Mouse (Mus musculus) hindbrain, embryonic 11.5 days (tissue): ENCODE data around the gene AI481877. TPM values are rescaled to one million over a fixed set of nuclear protein-coding genes. Genes with fewer than 3 reads are reported as not detected.

ENCODE experiments used
- ATAC-seq: fragments of 200-750 bp; cut with Nextera tagmentation; 2 replicates; pipeline ENCODE4 v1.8.0; 2017; ENCODE audit warnings: mild to moderate bottlenecking, moderate TSS enrichment, moderate library complexity; ENCODE audit not compliant: low FRiP score
- DNase-seq: peaks from one replicate; pipeline ENCODE4 v3.0.0-alpha.2; 2015; ENCODE audit warnings: low spot score
- H3K27ac ChIP-seq: fragments of 300-500 bp; sonication (generic); 2 replicates; pipeline ENCODE4 v1.5.1; 2014; ENCODE audit warnings: mild to moderate bottlenecking, low read depth, low read length
- H3K27me3 ChIP-seq: fragments of 300-500 bp; sonication (generic); 2 replicates; pipeline ENCODE4 v1.6.1; 2014; ENCODE audit warnings: mild to moderate bottlenecking, low read length, moderate library complexity, mixed read lengths; ENCODE audit not compliant: control insufficient read depth, insufficient read depth
- H3K36me3 ChIP-seq: fragments of 300-500 bp; sonication (generic); 2 replicates; pipeline ENCODE4 v1.6.1; 2014; ENCODE audit warnings: mild to moderate bottlenecking, low read length, moderate library complexity, mixed read lengths; ENCODE audit not compliant: control insufficient read depth, insufficient read depth
- H3K4me1 ChIP-seq: fragments of 300-500 bp; sonication (generic); replicated peaks from 2 replicates; pipeline ENCODE4 v1.6.1; 2014; ENCODE audit warnings: low read length, mixed read lengths; ENCODE audit not compliant: control insufficient read depth, insufficient read depth
- H3K4me2 ChIP-seq: fragments of 300-500 bp; sonication (generic); replicated peaks from 2 replicates; pipeline ENCODE4 v1.6.1; 2014; ENCODE audit warnings: mild to moderate bottlenecking, low read depth, low read length
- H3K4me3 ChIP-seq: fragments of 300-500 bp; sonication (generic); 2 replicates; pipeline ENCODE4 v1.5.1; 2014; ENCODE audit warnings: low read depth, low read length
- H3K9ac ChIP-seq: fragments of 300-500 bp; sonication (generic); 2 replicates; pipeline ENCODE4 v1.6.1; 2014; ENCODE audit warnings: low read depth, low read length
- H3K9me3 ChIP-seq: fragments of 300-500 bp; sonication (generic); 2 replicates; pipeline ENCODE4 v1.6.1; 2016; ENCODE audit warnings: low read length; ENCODE audit not compliant: control insufficient read depth
- whole genome bisulfite sequencing: fragments of 180-500 bp; shearing (Covaris S2); extraction: QIAGEN DNeasy Blood & Tissue Kit; methylation state at CpG from one replicate; pipeline ENCODE4 v1.1.7; 2014; 5-methylcytosine and 5-hydroxymethylcytosine counted together
- polyA plus RNA-seq: library from polyadenylated mRNA; unstranded; fragments of >200 nt; fragmentation: Nextera tagmentation; extraction: Ambion mirVana; gene quantifications from 2 replicates; pipeline ENCODE4 v1.2.1, GENCODE M21; 2014

AI481877 gene
- polyA plus RNA-seq, 1 experiment from 2014 or later: not detected

DNA sequence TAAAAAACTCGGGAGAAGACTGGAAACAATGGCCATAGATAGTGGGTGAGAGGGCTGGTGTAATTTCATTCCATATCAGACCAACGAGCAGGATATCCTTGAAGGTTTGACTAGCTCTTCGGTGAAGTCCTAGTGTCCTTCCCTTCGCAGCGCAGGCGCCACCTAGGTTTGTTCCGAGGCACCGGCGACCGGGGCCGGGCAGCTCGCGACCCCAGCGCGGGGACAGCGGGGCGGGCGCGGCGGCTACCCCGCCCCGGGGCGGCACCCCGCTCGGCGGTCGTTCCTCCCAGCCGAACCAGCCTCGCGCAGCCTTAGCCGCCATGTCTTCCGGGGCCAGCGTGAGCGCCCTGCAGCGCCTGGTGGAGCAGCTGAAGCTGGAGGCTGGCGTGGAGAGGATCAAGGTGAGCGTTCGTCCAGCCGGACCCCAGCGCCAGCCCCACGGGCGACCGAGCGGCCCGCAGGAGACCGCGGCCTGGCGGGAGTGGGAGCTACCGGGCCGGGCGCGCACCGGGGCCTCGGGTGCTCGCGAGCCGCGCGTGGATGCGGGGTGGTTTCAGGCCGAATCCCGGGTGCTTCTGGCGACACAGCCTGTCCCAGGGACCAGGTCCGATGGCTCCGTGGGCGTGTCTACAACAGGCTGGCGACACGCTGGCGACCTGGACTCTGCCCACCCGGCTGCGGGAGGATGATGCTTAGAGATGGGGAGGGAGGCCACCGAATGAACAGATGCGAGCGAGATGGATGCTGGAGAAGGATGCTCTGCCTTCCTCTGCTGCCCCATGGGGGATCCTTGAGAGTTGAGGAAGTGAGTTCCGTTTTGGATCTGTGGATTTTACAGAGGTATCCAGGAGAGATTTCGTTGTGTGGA lies 103.6 kb downstream of the AI481877 start, which contains the start of gene Gng10:
Gene Gng10, plus strand, starts transcription at position 171 of the 868 bp plus-strand sequence.
- Histone ChIP-seq H3K27me3 (no peaks in the 10 kb centered on the region), H3K9me3 (no peaks in the 10 kb centered on the region), H3K4me2 (peak within 1 kb of the TSS; percentile 78), H3K4me1 (no peaks in the 10 kb centered on the region; the same call in 1 of the 2 replicates), H3K4me3 (peak within 1 kb of the TSS; percentile 75), H3K27ac (peak within 1 kb of the TSS; percentile 81), H3K36me3 (no peaks in the 10 kb centered on the region), H3K9ac (peak within 1 kb of the TSS; percentile 86)
- DNase-seq (peak; percentile 74), ATAC-seq (peak; percentile 88)
- 18% methylated on average over 70 of the region's 76 CpGs for WGBS

DNA sequence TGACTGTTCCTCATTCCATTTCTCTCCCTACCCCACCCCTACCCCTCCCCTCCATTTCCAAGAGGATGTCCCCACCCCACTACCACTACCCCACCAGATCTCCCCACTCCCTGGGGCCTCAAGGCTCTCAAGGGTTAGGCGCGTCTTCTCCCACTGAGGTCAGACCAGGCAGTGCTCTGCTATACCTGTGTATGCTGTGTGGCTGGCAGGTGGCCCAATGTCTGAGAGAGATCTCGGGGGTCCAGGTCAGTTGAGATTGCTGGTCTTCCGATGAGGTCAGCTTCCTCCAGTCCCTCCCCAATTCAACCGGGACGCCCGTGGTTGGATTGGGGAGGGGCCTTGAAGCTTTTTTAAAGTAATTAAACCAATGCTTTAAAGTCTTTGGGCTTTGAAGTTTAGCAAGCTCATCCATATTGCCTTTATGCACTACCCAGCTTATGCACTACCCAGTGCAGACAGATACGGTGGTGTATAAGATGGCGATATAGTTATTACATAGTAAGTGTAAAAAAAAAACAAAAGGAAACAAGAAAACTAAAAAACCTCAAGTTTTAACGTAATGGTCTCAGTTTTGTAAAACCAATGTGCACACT lies 104.4 kb downstream of the AI481877 start:
- no peak for DNase-seq
- Histone ChIP-seq H3K36me3 (no peaks in the 10 kb centered on the region), H3K9ac (no peak overlapping the region), H3K4me1 (no peaks in the 10 kb centered on the region; the same call in 1 of the 2 replicates), H3K27me3 (no peaks in the 10 kb centered on the region), H3K27ac (0 out of 2 replicates have a peak overlapping the region, but pooled peaks have one; percentile 81), H3K9me3 (no peaks in the 10 kb centered on the region), H3K4me2 (peak overlapping the region; percentile 78; the same call in 1 of the 2 replicates), H3K4me3 (peak overlapping the region; percentile 75)
- 84% methylated on average over 10 of the region's 10 CpGs for WGBS
- no peak for ATAC-seq

DNA sequence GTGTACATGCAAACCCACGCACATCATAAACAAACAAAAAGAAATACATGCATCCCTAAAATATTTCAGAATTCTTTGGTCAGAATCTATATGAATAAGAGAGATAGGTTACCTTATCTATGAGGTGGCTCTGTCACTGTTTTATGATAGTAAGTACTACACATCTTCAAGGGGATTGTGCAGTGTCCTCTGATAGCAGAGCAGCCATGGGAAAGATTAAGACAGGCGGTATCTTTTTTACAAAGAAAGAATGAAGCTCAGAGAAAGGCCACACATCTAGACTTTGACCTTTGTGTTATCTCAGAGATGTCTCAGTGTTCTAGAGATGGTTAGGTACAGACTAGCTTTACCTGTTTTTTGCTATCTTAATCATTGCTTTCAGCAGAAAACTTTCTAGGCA lies 121.9 kb downstream of the AI481877 start:
- WGBS: 94% methylated on average over 2 of the region's 2 CpGs
- H3K4me2 ChIP-seq: no peak overlapping the region

DNA sequence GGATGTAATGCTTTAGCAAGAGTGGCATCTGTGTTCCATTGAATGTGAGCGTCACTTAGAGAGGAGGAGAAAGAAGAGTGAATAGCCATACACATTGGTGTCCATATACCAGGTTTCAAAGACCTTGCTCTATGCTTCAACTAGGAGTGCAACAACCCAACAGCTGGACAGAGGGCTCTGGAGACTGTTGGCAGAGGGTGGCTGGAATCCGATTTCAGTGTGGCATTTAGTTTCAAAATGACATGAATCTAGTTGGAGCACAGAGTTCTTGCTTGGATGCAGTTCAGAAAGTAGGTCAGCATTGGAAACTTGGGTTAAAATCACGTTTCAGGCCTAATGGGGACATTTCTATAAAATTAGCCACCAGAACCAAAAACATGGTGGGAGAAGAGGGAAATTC lies 123.6 kb downstream of the AI481877 start:
- H3K4me3 ChIP-seq: no peak overlapping the region
- H3K36me3 ChIP-seq: no peaks in the 10 kb centered on the region
- H3K9me3 ChIP-seq: no peaks in the 10 kb centered on the region
- WGBS: 87% methylated on average over 3 of the region's 3 CpGs
- no peak overlapping the region for H3K9ac ChIP-seq
- H3K4me2 ChIP-seq: no peak overlapping the region
- ATAC-seq (no peak), DNase-seq (no peak)
- H3K27ac ChIP-seq: no peak overlapping the region
- H3K27me3 ChIP-seq: no peaks in the 10 kb centered on the region
- no peaks in the 10 kb centered on the region for H3K4me1 ChIP-seq

More for the DNA sequence above, 121.9 kb downstream of the AI481877 start:
- ATAC-seq (no peak), DNase-seq (no peak)
- Histone ChIP-seq H3K27me3 (no peaks in the 10 kb centered on the region), H3K4me1 (no peaks in the 10 kb centered on the region), H3K9me3 (no peaks in the 10 kb centered on the region), H3K4me3 (no peak overlapping the region), H3K27ac (no peak overlapping the region), H3K9ac (no peak overlapping the region), H3K36me3 (no peaks in the 10 kb centered on the region)

DNA sequence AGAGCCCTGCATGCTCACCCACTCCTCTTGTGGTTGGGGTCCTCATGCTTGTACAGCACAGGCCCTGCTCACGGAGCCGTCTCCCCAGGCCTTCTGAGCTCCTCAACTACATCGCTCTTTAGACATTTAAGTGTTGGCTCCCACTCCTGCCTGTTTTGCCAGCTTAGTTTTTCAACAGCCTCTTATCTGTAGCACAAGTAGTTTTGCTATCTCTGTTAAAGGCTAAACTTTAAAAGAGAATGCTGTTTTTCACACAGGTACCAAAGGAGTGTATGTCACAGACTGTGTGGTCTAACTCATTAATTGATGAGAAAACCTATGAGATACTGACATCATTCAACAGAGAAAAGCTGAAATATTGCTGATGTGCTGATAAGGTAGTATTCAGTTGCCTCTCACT lies 127.3 kb downstream of the AI481877 start:
- H3K27ac ChIP-seq: no peak overlapping the region
- ATAC-seq (no peak), DNase-seq (no peak)
- H3K9ac ChIP-seq: no peak overlapping the region
- H3K4me2 ChIP-seq: no peak overlapping the region
- H3K9me3 ChIP-seq: no peaks in the 10 kb centered on the region
- H3K4me3 ChIP-seq: no peak overlapping the region
- WGBS: 93% methylated on average over 3 of the region's 3 CpGs
- H3K4me1 ChIP-seq: no peaks in the 10 kb centered on the region
- no peaks in the 10 kb centered on the region for H3K36me3 ChIP-seq
- no peaks in the 10 kb centered on the region for H3K27me3 ChIP-seq

DNA sequence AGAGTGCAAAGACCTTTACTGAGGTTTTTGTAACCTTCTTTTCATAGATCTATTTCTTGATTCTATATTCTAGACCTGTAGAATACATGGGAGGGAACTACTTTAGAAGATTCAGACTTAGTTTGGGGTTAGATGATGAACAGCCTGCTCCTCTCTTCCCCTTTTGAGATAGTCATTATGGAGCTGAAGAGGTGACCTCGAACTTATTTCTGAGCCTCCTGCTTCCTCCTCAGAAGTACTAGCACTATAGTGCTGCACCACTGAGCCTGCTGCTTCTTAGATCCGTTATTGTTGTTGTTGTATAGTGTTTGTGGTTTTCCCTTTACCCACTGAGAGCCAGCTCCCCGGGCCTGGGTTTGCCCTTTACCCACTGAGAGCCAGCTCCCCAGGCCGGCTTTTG lies 129.1 kb downstream of the AI481877 start:
- H3K9ac ChIP-seq: no peak overlapping the region
- H3K4me2 ChIP-seq: no peak overlapping the region
- ATAC-seq (no peak), DNase-seq (no peak)
- H3K4me3 ChIP-seq: no peak overlapping the region
- no peaks in the 10 kb centered on the region for H3K27me3 ChIP-seq
- WGBS: 73% methylated on average over 4 of the region's 4 CpGs
- no peaks in the 10 kb centered on the region for H3K9me3 ChIP-seq
- no peaks in the 10 kb centered on the region for H3K36me3 ChIP-seq
- no peaks in the 10 kb centered on the region for H3K4me1 ChIP-seq
- H3K27ac ChIP-seq: no peak overlapping the region

DNA sequence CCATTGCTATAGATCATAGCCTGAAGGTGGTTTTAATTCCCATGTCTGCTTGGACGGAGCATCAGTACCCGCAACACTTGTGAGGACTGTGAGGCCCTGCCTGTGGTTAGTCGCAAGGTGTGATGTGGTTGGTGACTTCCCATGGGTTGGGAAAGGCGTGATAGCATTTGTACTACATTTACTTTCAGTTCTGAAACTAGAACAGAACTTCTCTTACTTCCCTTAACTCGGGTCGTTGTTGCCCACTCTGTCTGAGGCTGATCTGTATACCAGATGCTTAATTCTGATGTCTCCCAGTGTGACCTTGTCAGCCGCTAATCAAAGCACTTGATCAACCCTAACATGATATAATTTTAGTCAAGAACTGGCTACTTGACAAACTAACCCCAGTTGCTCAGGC lies 129.6 kb downstream of the AI481877 start:
- Histone ChIP-seq H3K9ac (no peak overlapping the region), H3K4me3 (no peak overlapping the region), H3K27me3 (no peaks in the 10 kb centered on the region), H3K9me3 (no peaks in the 10 kb centered on the region), H3K27ac (no peak overlapping the region), H3K4me2 (no peak overlapping the region), H3K4me1 (no peaks in the 10 kb centered on the region; the same call in 1 of the 2 replicates), H3K36me3 (no peaks in the 10 kb centered on the region)
- DNase-seq (no peak), ATAC-seq (no peak)
- whole genome bisulfite sequencing: 86% methylated on average over 7 of the region's 7 CpGs

DNA sequence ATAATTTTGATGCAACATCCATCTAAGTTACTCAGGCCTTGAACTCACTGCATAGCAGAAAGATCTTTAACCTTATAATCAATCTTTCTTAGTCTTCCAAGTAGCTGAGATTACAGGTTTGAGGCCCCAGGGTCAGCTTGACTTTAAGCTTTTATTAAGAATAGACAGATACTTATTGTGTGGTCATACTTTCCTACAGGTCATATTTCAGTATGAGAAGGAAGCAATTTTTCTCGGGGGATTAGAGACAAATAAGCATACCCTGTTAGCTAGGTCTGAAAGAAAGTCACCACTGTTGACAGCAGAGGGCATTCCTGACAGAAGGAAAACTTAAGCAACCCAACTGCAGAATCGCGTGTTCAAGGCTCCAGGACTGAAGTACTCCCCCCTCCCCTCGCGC lies 130.8 kb downstream of the AI481877 start:
- Histone ChIP-seq H3K9me3 (no peaks in the 10 kb centered on the region), H3K27me3 (no peaks in the 10 kb centered on the region), H3K4me1 (no peaks in the 10 kb centered on the region; the same call in 1 of the 2 replicates), H3K36me3 (no peaks in the 10 kb centered on the region), H3K27ac (no peak overlapping the region), H3K4me2 (no peak overlapping the region), H3K4me3 (no peak overlapping the region), H3K9ac (no peak overlapping the region)
- ATAC-seq: no peak
- no peak for DNase-seq
- WGBS: 83% methylated on average over 5 of the region's 5 CpGs
